Mouse (Mus musculus) E14TG2a.4 (cell line): ENCODE measurements around the gene Nrd1.
A peak's percentile ranks its signal among the peaks of the same experiment; 100 is the strongest.

Source experiments
- H3K27me3 ChIP-seq: 2 replicates; pipeline ENCODE4 v1.6.1; 2014; ENCODE audit warnings: low read length, control low read depth; ENCODE audit not compliant: insufficient read depth
- H3K36me3 ChIP-seq: 2 replicates; pipeline ENCODE4 v1.6.1; 2014; ENCODE audit warnings: low read length, control low read depth; ENCODE audit not compliant: insufficient read depth
- H3K4me1 ChIP-seq: replicated peaks from 2 replicates; pipeline ENCODE4 v1.6.1; 2014; ENCODE audit warnings: low read depth, low read length, control low read depth
- H3K4me3 ChIP-seq: replicated peaks from 2 replicates; pipeline ENCODE4 v1.5.1; 2014; ENCODE audit warnings: mild to moderate bottlenecking, low read length
- H3K9me3 ChIP-seq: 2 replicates; pipeline ENCODE4 v1.6.1; 2014; ENCODE audit warnings: low read length, control low read depth
- CTCF ChIP-seq: conservative IDR thresholded peaks from 2 replicates; pipeline ENCODE4 v1.5.1; 2014; ENCODE audit warnings: low read length
- NANOG ChIP-seq: IDR thresholded peaks from 2 replicates; pipeline ENCODE4 v1.6.1; 2014; ENCODE audit warnings: borderline replicate concordance, low read length, mixed read lengths
- POU5F1 ChIP-seq: IDR thresholded peaks from 2 replicates; pipeline ENCODE4 v1.6.1; 2014; ENCODE audit warnings: low read length, borderline replicate concordance

The Nrd1 gene

DNA sequence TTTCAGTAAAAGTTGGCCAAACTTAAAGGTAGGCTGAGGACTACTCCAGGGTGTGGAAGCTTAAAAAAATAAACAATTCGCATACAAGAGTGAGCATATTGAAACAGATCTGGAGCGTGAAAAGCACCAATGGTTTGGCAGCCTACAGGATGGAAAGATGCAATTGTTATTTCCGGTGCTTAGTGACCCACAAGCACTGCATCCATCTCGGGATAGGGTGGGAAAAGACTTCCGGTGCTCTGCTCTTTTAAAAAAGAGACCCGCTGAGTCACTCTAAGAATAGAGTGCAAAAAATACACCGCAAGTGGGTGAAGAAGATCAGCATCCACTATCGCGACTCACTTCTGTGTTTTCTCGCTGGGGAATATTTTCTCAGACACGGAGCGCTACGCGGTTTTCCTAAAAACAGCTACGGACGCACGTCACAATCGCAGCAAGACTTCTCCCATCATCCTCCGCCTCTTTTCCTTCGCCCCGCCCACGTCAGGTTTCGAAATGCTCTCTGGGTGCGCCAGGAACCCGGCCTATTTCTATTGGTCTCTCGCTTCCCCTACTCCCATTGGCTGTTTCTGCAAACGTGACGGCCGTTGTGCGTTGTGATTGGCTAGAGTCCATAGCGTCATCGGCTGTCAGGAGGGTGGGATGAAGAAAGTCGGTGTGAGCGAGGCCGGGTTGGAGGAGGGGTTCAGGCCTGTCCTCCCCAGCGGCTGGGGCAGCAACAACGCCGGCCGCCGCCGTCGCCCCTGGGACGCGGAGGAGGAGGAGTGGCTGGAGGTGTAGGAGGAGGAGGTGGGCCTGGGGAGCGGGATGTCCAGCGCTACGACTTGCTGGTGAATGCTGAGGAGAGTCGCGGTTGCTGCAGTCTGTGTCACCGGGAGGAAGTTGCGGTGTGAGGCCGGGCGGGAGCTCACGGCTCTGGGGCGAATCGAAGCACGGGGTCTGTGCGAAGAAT, at the start of gene Nrd1:
Nrd1 (plus strand) TSS at position 657 of the 952 bp plus-strand sequence.
- Histone ChIP-seq H3K4me1 (peaks cover 36% of the 10 kb centered on the region), H3K4me3 (peak within 1 kb of the TSS; percentile 97), H3K27me3 (no peaks in the 10 kb centered on the region), H3K9me3 (no peaks in the 10 kb centered on the region), H3K36me3 (peaks cover 16% of the 10 kb centered on the region)
- no peak for TF ChIP-seq CTCF
- no peak for TF ChIP-seq POU5F1
- TF ChIP-seq NANOG: no peak

DNA sequence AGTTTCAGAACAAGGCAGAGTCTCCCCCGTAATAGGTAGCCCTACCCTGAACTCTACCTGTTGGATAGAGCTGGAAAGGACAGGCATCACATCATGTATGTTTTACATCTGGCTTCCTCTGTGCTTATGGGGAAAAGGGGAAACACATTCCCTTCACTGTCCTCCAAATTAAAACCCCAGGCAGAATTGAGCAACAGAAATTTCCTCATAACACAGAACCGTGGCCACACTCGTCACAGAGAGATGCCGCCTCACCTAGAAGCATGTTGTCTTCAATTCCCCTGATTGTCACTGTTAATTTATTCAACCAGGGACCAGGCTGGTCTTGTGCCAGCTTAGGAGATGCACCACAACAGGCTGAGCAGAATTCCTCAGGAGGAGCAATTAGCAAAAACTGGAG, 48.8 kb upstream of the Nrd1 start:
- peaks cover 7% of the 10 kb centered on the region; the same call in 1 of the 2 replicates for H3K4me1 ChIP-seq
- no peak overlapping the region for H3K4me3 ChIP-seq
- H3K9me3 ChIP-seq: peaks cover 27% of the 10 kb centered on the region
- no peak for TF ChIP-seq NANOG
- TF ChIP-seq POU5F1: no peak
- no peak for TF ChIP-seq CTCF
- H3K36me3 ChIP-seq: no peaks in the 10 kb centered on the region
- no peaks in the 10 kb centered on the region for H3K27me3 ChIP-seq

DNA sequence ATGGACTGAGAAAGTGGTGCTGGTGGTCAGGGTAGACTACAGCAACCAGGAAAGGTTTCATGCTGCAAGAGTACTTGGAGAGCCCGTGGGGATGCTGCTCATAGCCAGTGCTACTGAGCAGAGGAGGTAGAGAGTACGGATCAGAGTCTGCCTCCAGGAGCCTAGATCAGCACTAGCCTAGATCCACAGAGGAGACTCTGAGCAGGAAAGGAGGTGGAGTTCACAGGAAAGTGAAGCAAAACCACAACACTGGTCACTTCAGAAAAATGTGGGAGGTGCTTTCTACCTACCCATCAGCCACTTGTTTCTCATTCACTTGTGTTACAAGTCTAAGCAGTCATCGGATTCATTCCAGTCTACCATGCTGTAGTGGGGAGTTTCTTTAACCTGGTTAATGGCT, 40.8 kb upstream of the Nrd1 start:
- H3K4me1 ChIP-seq: no peaks in the 10 kb centered on the region
- TF ChIP-seq NANOG (no peak), CTCF (no peak), POU5F1 (no peak)

GRCm38 (mm10) chr4:108960619-108961460, 39.6 kb upstream of the Nrd1 start:
- no peaks in the 10 kb centered on the region for H3K9me3 ChIP-seq
- no peak overlapping the region for H3K4me3 ChIP-seq
- no peaks in the 10 kb centered on the region for H3K4me1 ChIP-seq
- no peaks in the 10 kb centered on the region for H3K36me3 ChIP-seq
- no peak for TF ChIP-seq POU5F1
- no peaks in the 10 kb centered on the region for H3K27me3 ChIP-seq

More for the DNA sequence above, 40.8 kb upstream of the Nrd1 start:
- Histone ChIP-seq H3K9me3 (no peaks in the 10 kb centered on the region), H3K36me3 (no peaks in the 10 kb centered on the region), H3K27me3 (no peaks in the 10 kb centered on the region), H3K4me3 (no peak overlapping the region)

DNA sequence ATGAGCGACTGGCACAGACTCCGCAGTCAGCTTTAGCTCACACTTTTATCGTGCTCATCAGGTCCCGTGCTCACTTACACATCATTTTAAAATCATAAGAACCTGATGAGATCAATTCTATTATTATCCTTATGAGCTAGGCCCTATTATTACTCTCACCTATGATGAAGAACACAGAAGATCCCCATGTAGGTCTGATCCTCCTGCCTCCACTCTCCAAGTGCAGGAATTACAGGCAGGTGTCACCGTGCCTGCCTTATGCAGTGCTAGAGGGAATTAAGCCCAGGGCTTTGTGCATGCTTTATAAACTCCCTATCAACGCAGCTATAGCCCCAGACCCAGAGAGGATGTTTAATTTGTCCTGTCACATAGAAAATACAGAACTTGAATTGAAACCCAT, 37.4 kb upstream of the Nrd1 start:
- no peaks in the 10 kb centered on the region for H3K4me1 ChIP-seq
- no peaks in the 10 kb centered on the region for H3K36me3 ChIP-seq
- TF ChIP-seq POU5F1 (no peak), CTCF (no peak), NANOG (no peak)
- no peaks in the 10 kb centered on the region for H3K9me3 ChIP-seq
- no peak overlapping the region for H3K4me3 ChIP-seq
- H3K27me3 ChIP-seq: no peaks in the 10 kb centered on the region

GRCm38 (mm10) chr4:108969517-108969916, 30.9 kb upstream of the Nrd1 start:
- TF ChIP-seq CTCF (no peak), POU5F1 (no peak), NANOG (no peak)
- no peaks in the 10 kb centered on the region for H3K36me3 ChIP-seq
- no peaks in the 10 kb centered on the region for H3K27me3 ChIP-seq
- no peaks in the 10 kb centered on the region for H3K4me1 ChIP-seq
- H3K4me3 ChIP-seq: no peak overlapping the region
- no peaks in the 10 kb centered on the region for H3K9me3 ChIP-seq

GRCm38 (mm10) chr4:108971054-108971453, 29.4 kb upstream of the Nrd1 start:
- no peaks in the 10 kb centered on the region for H3K27me3 ChIP-seq
- H3K36me3 ChIP-seq: no peaks in the 10 kb centered on the region
- no peak for TF ChIP-seq NANOG
- no peak for TF ChIP-seq CTCF
- TF ChIP-seq POU5F1: no peak
- H3K4me3 ChIP-seq: no peak overlapping the region
- no peaks in the 10 kb centered on the region for H3K4me1 ChIP-seq
- H3K9me3 ChIP-seq: no peaks in the 10 kb centered on the region

GRCm38 (mm10) chr4:108976458-108977071, 23.9 kb upstream of the Nrd1 start:
- Histone ChIP-seq H3K36me3 (no peaks in the 10 kb centered on the region), H3K27me3 (peaks cover 12% of the 10 kb centered on the region), H3K4me1 (peaks cover 2% of the 10 kb centered on the region; the same call in 1 of the 2 replicates), H3K9me3 (no peaks in the 10 kb centered on the region), H3K4me3 (no peak overlapping the region)
- peak; percentile 63 for TF ChIP-seq CTCF
- TF ChIP-seq NANOG: no peak
